Mouse (Mus musculus): Measurements from ENCODE around the gene Psmb9.

- TF ChIP-seq CTCF (conservative IDR thresholded peaks at IDR 0.05; ENCODE audit: insufficient read depth, insufficient read length, low read depth, low read length): no peak; the same call in 1 of the 2 replicates
- TF ChIP-seq POLR2A (IDR thresholded peaks at IDR 0.05; ENCODE audit: low read depth, low read length): no peak
These were observed 54.3 kb downstream of the Psmb9 start for GRCm38 (mm10) chr17:34133289-34133688.

Data from kidney, adult 2 months (tissue).